Mouse (Mus musculus): ENCODE results near the gene Klhl25. TPM values are rescaled to one million over a fixed set of nuclear protein-coding genes. Genes with fewer than 3 reads are reported as not detected.

Klhl25 gene
- 0.57 TPM for polyA plus RNA-seq (2014; fragmentation: Illumina TruSeq; extraction: RNeasy Lipid Tissue Mini Kit (QIAGEN cat#74804); ENCODE audit: low read depth, low replicate concordance)

GRCm38 (mm10) chr7:75848115-75848775 is at the start of gene Klhl25:
Klhl25 (plus strand) TSS chr7:75848310.

